Mouse (Mus musculus): ENCODE data around the gene Sardh.

Sardh gene

DNA sequence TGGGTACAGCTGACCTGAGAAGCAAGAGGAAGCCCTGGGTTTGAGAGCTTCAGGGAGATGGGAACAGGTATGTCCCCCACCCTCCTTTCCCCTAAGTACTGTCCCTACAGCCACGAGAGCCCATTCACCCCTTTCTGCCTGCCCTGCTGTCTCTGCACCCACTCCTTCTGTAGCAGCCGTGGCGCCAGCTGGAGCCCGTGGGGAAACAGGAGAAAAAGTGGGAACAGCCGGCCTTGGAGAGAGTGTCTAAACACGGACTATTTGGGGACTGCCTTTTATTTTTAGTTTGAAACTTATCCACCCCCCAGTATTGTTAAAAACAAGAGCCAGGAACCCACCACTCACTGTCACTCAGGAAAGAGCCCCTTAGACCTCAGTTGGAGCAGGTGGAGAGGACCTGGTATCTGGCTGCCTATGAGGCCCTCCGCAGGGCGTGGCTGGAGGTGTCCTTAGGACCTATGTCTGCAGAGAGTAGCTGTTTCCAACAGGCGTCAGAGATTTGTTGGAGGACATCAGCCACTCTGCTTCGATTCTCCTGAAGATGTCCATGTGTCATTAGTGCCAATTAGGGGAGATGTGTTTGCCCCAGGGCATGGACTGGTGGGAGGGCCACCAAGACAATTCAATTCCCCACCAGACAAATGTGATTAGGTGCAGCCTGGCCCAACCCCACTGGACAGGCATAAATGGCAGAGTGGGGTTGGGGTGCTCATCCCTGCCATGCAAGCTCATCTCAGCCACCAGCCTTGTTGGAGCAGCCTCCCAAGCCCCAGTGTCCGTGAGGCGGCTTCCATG, 83.1 kb downstream of the Sardh start, which contains the start of gene Dbh:
Gene Dbh (plus strand): TSS at position 438 of the 795 bp plus-strand sequence.
- no peak for DNase-seq

DNA sequence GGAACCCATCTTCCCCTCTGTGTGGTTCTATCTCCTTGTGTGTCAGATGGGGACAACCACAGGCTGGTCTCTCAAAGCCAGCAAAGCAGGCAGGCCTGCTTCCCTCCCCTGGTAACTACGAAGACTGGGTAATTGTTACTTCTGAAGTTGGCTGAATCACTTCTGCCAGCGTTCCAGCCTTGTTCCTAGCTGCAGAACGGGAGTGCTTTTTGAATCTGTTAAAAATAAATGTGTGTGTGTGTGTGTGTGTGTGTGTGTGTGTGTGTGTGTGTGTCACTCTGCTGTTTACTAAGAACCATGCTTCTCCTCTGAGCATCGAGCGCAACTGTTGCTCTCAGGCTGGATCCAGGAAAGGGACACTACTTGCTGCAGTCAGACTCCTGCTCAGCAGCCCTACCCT, 84.3 kb downstream of the Sardh start:
- no peak for DNase-seq

DNA sequence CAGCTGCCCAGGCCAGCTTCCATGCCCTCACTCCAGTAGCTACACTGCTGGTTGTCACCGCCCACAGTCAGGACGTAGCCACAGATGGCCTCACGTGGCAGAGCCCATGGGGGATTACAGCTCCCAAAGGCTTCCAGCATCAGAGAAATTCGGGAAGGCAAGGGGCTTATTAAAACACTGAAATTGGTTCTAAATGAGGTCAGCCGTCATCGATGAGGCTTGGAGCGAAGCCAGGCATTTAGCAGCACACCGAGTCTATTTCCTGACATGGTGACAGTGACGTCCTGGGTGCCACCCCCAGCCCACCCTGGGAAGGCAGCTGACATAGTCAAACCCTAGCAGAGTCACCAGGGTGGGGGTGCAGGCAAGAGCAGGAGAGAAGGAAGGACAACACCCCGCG, 85.5 kb downstream of the Sardh start:
- no peak for DNase-seq

DNA sequence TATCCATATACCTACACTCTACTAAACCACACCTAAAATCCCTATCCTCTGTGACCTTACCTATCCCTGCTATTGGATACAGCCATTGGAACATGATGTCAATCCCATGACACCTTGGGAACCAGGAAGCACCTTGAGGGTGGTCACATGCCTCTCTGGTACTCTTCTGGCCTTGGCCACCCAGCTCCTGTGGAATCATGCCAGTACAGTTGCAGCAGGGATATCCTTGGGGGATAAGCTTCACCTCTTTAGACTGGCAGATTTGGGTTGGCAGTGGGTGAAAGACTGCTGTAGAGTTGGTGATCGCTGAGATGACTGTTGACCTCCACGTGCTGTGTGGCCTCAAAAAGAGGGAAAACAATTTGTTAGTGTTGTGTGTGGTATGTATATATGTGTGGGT, 86.6 kb downstream of the Sardh start:
- DNase-seq = no peak

DNA sequence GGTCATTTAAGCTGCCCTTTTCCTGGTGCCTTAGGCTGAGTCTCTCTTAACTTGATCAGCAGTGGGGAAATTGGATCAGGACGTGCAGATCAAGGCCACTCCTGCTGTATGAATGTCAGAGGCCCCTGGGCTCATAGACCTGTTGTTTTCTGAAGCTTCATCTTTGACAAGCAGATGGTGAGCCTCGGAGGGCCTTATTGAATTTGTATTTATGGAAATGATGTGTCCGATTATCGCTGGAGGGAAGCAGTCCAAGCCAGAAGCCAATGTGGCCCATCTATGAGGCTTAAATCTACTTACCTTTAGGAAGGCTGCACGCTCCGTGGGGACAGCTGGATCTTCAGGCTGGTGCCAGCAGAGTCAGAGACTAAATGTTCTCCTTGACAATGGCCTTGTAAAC, 91.5 kb downstream of the Sardh start:
- DNase-seq = no peak

DNA sequence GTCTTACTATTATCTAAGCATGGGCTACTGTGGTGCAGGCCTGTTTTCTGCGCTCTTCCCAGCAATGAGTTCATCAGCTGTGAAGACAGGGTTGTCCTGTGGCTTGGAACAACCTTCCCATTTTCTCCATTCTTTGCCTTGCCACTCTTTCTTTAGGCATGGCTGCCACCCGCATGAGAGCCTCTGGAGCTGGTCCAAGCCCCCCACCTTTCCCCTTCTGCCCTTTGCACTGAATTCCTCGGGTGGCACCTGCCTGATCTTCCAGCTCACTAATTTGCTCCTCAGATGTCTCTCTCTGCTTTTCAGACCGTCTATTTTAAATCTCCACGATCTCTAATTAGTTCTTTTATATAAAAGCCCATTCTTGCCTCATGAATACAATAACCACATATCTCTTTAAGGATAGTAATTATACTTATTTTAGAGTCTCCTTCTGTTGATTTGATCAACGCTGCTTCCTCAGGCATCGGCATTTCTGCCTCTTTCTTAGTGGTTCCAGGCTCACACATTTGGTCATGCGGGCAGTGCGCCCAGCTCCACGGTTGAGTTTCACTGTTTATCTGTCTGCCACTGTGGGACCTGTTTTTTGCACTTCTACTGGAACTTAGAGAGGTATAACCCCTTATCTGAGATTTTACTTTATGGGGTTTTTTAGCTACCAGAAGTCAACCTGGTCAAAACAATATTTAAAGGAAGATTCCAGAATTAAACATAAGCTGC, 93.5 kb downstream of the Sardh start:
- DNase-seq = no peak

DNA sequence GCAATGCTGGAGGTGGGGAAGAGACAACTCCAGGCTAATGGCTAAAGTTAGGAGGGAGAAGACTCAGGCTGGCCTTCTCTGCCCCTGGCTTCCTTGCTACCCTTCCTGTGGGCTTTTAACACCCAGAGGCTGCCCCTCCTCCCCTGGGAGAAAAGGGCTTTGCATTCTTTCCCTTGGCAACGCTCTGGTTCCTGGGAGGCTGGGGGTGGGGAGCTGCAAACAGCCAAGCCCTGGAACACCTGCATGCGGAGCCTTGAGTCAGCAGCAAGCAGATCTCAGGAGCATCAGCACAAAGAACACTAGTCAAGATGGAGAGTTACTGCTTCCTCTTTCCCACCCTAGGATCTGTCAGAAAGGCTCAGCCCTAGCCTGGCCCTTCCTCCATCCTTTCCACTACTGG, 98.7 kb downstream of the Sardh start:
- no peak for DNase-seq

DNA sequence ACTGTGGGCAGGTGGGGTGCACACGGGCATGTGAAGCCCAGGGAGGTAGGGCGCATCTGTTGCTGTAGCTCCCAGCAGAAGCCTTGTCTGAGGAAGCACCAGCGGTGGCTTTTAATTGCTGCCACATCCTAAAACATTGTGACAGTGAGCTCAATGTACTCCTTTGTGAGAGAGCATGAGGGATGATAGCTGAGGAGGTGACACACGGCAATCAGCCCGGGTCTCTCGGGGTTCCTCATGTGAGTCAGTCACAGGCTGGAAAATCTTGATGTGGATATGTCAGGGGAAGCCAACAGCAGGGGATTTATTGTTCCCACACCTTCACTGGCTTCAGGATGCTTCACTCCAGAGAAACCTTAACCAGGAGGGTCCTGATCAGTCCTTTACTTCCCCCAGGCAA, 101.3 kb downstream of the Sardh start:
- no peak for DNase-seq

DNA sequence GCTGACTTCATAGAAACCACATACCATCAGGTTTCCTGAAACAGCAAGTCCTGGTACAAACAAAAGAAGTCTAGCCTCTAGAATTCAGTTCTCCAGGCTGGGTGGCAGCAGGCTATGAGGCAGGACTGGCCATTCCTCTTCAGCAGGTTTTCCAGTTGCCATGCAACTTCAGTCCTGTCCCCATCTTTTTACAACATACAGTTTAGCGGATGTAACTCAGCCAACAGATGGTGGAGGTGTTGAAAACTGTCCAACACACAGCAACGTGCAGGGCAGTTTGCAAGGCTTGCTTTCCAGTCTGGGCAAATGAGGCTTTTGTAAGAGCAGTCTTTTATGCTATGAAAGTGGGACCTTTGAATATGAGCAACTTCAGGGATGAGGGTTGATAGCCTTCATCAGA, 103.2 kb downstream of the Sardh start:
- DNase-seq = no peak

DNA sequence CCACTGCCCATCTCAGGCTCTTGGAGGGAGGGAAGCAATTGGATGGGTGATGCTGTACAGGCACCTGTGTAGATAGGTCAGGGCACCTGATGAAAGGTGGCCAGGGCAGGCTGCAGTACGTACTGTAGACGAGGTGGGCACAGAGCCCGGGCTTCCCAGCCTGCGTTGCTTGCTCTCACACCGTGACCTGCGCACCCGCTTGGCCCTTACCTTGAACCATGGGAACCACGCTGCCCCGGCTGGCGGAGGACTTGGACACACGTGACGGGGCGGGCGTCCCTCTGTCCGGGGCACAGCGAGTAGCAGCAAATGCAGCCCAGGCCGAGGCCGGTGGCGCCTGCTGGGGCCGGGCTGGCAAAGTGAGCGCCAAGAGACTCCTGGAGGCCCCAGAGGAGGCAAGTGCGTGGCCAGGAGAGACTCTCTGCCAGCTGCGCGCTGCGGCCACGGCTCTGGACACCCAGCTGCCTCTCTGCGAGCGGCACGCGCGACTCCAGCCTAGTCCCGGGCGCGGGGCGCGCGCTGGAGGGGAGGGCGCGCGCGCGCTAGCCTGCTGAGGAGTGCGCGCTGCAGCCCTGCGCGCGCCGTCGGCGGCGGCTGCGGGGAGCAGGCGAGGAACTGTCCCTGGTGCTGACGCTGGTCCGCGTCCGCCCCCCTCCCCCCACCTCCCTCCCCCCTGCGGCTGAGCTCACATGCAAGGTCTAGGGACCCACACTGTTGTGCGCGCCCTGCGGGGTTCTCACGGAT, 106.0 kb downstream of the Sardh start, which contains the start of gene Fam163b:
Gene Fam163b (minus strand): TSS at position 542 of the 744 bp plus-strand sequence.
- DNase-seq = peak; percentile 86
